Mouse (Mus musculus) spleen, adult 2 months (tissue): ENCODE measurements around the gene Srcin1. TPM values are rescaled to one million over a fixed set of nuclear protein-coding genes. Genes with fewer than 3 reads are reported as not detected.

Source experiments
- DNase-seq, 2 experiments: peaks; one replicate each; pipeline versions ENCODE4 v3.0.0 to v3.0.0-alpha.2; 2012 to 2021; ENCODE audit warnings: low spot score in 2 of 2, low read depth in 1 of 2
- H3K27ac ChIP-seq: fragments of 200-500 bp; 2 replicates; pipeline ENCODE4 v1.5.1; 2012; ENCODE audit warnings: low read length, inconsistent platforms; ENCODE audit not compliant: insufficient read depth
- H3K27me3 ChIP-seq: fragments of 200-500 bp; 2 replicates; pipeline ENCODE4 v1.6.1; 2012; ENCODE audit warnings: mild to moderate bottlenecking, moderate library complexity, low read length, inconsistent platforms; ENCODE audit not compliant: control insufficient read depth, insufficient read depth
- H3K36me3 ChIP-seq: fragments of 200-500 bp; 2 replicates; pipeline ENCODE4 v1.6.1; 2012; ENCODE audit warnings: mild to moderate bottlenecking, low read length, inconsistent platforms; ENCODE audit not compliant: control insufficient read depth, insufficient read depth
- H3K4me1 ChIP-seq: fragments of 200-500 bp; 2 replicates; pipeline ENCODE4 v1.6.1; 2011; ENCODE audit warnings: inconsistent platforms; ENCODE audit not compliant: control insufficient read depth, insufficient read depth, insufficient read length
- H3K4me3 ChIP-seq: fragments of 200-500 bp; 2 replicates; pipeline ENCODE4 v1.5.1; 2011; ENCODE audit warnings: mild to moderate bottlenecking, inconsistent platforms; ENCODE audit not compliant: insufficient read depth, insufficient read length; ENCODE audit errors: extremely low read depth
- CTCF ChIP-seq: fragments of 200-500 bp; IDR thresholded peaks from 2 replicates; pipeline ENCODE4 v1.5.1; 2011; ENCODE audit warnings: mild to moderate bottlenecking, inconsistent platforms; ENCODE audit not compliant: insufficient read depth, insufficient read length, insufficient replicate concordance; ENCODE audit errors: extremely low read depth
- POLR2A ChIP-seq: fragments of 200-500 bp; IDR thresholded peaks from 2 replicates; pipeline ENCODE4 v1.6.1; 2011; ENCODE audit warnings: low read depth, low read length, inconsistent platforms
- WGBS: fragments of 180-500 bp; shearing (Covaris S2); methylation state at CpG from one replicate; pipeline ENCODE4 v1.1.7; 2018; 5-methylcytosine and 5-hydroxymethylcytosine counted together
- polyA plus RNA-seq: library from polyadenylated mRNA; depleted of rRNA; stranded (reverse); fragments of >200 nt; gene quantifications from 2 replicates; pipeline ENCODE4 v1.2.3, GENCODE M21; 2012

Gene Srcin1
- polyA plus RNA-seq, 1 experiment: 0.13 TPM

- no peak for TF ChIP-seq CTCF
- Histone ChIP-seq H3K4me1 (peaks cover 11% of the 10 kb centered on the region; the same call in 1 of the 2 replicates), H3K27ac (no peak overlapping the region), H3K27me3 (no peaks in the 10 kb centered on the region), H3K36me3 (no peaks in the 10 kb centered on the region), H3K4me3 (no peak overlapping the region)
- 17% methylated on average over 5 of the region's 5 CpGs for WGBS
- no peak for DNase-seq
These were observed 66.9 kb downstream of the Srcin1 start for GRCm38 (mm10) chr11:97509058-97509457.

GRCm38 (mm10) chr11:97508198-97508597, 67.8 kb downstream of the Srcin1 start:
- Histone ChIP-seq H3K27ac (no peak overlapping the region), H3K4me1 (peaks cover 11% of the 10 kb centered on the region; the same call in 1 of the 2 replicates), H3K36me3 (no peaks in the 10 kb centered on the region), H3K27me3 (no peaks in the 10 kb centered on the region), H3K4me3 (no peak overlapping the region)
- no peak for DNase-seq
- no peak for TF ChIP-seq POLR2A
- no peak for TF ChIP-seq CTCF
- 46% methylated on average over 3 of the region's 3 CpGs for WGBS

GRCm38 (mm10) chr11:97506331-97506730, 69.7 kb downstream of the Srcin1 start:
- Histone ChIP-seq H3K4me3 (no peak overlapping the region), H3K4me1 (no peaks in the 10 kb centered on the region), H3K27ac (no peak overlapping the region), H3K36me3 (no peaks in the 10 kb centered on the region), H3K27me3 (no peaks in the 10 kb centered on the region)
- no peak for DNase-seq
- TF ChIP-seq CTCF (no peak), POLR2A (no peak)
- WGBS: 74% methylated on average over 8 of the region's 8 CpGs

GRCm38 (mm10) chr11:97505784-97506183, 70.2 kb downstream of the Srcin1 start:
- Histone ChIP-seq H3K27me3 (no peaks in the 10 kb centered on the region), H3K4me3 (no peak overlapping the region), H3K27ac (no peak overlapping the region), H3K36me3 (no peaks in the 10 kb centered on the region), H3K4me1 (no peaks in the 10 kb centered on the region)
- 63% methylated on average over 4 of the region's 4 CpGs for WGBS
- DNase-seq: no peak
- TF ChIP-seq CTCF (no peak), POLR2A (no peak)

DNA sequence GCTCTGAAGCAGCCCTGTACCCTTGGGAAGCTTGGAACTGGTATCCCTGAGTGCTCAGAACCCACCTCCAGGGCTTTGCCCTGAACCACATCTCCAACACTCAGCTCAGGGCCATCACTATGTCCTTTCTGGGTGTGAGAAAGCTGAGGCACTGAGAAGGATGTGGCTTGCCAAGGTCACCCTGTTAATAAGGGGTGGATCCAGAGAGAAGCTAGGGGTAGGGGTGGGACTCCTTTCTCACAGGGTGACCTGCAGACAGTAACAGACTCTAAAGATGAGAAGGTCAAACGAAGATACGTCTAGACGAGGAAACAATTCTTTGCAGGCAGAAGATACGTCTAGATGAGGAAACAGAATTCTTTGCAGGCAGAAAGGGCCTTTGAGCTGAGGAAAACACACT, 73.1 kb downstream of the Srcin1 start:
- H3K36me3 ChIP-seq: no peaks in the 10 kb centered on the region
- 87% methylated on average over 4 of the region's 4 CpGs for WGBS
- H3K4me1 ChIP-seq: no peaks in the 10 kb centered on the region; the same call in 1 of the 2 replicates
- H3K27me3 ChIP-seq: no peaks in the 10 kb centered on the region
- TF ChIP-seq POLR2A (no peak), CTCF (no peak)
- DNase-seq: no peak
- no peak overlapping the region for H3K27ac ChIP-seq
- no peak overlapping the region for H3K4me3 ChIP-seq

- no peak for DNase-seq
- WGBS: 78% methylated on average over 9 of the region's 9 CpGs
- no peaks in the 10 kb centered on the region for H3K27me3 ChIP-seq
- no peaks in the 10 kb centered on the region; the same call in 1 of the 2 replicates for H3K4me1 ChIP-seq
- no peak overlapping the region for H3K27ac ChIP-seq
- H3K36me3 ChIP-seq: no peaks in the 10 kb centered on the region
- no peak overlapping the region for H3K4me3 ChIP-seq
- TF ChIP-seq POLR2A: no peak
- TF ChIP-seq CTCF: no peak
These were observed 73.6 kb downstream of the Srcin1 start for GRCm38 (mm10) chr11:97502383-97502782.

DNA sequence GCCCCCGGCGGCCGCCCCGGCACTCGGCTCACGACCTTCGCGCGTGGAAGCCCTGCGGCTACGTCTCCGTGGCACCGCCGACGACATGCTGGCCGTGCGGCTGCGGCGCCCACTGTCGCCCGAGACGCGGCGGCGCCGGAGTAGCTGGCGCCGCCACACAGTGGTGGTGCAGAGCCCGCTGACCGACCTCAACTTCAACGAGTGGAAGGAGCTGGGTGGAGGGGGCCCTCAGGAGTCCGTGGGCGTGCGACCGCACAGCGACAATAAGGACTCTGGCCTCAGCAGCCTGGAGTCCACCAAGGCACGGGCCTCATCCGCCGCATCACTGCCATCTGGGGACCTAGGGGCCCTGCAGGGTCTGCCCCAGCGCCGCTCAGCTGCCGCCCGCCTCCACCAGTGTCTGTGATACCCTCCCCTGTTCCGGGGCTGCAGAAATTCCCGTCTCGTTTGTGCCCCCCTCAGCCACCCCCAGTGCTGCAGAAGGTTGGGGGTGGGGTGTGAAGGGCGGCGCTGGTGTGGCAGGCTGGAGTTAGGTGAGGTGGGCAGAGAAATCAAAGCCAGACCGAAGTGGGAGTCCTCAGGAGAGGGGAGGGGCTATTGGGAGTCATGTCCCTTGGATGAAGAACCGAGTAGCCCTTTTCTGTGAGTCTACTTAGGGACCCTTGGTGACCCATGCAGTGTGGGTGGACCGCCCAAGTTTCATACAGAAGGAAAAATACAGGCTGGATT, 75.1 kb downstream of the Srcin1 start:
- Histone ChIP-seq H3K4me1 (no peaks in the 10 kb centered on the region; the same call in 1 of the 2 replicates), H3K27me3 (no peaks in the 10 kb centered on the region), H3K4me3 (no peak overlapping the region), H3K27ac (no peak overlapping the region), H3K36me3 (no peaks in the 10 kb centered on the region)
- DNase-seq: no peak
- TF ChIP-seq CTCF (no peak), POLR2A (no peak)
- 98% methylated on average over 51 of the region's 51 CpGs for WGBS
